Mouse (Mus musculus) liver, postnatal 0 days (tissue): ENCODE measurements around the gene Ehd2.

Experiments
- CTCF ChIP-seq: sonication (generic); IDR thresholded peaks from 2 replicates; pipeline ENCODE4 v1.5.1; 2016; ENCODE audit warnings: antibody characterized with exemption, low read depth
- EP300 ChIP-seq: IDR thresholded peaks from 2 replicates; pipeline ENCODE4 v1.6.1; 2016; ENCODE audit warnings: antibody characterized with exemption, low read depth, mild to moderate bottlenecking

DNA sequence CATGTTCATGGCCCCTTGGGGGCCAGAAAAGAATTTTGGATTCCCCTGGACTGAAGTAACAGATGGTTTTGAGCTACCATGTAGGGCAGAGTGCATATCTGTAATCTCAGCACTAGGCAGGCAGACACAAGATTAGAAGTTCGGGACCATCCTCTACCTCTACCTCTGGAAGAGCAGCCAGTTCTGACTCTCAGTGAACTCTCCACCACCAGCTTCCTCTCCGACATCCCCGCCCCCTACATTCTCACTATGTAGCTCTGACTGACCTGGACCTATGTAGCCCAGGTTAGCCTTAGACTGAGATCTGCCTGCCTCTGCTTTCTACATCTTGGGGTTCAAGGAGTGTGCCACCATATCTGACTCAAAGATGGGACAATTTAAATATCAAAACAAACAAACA is 878 bp downstream of the Ehd2 start:
- TF ChIP-seq EP300: no peak
- no peak for TF ChIP-seq CTCF
